Mouse (Mus musculus): ENCODE results near the gene Smco1.

GRCm38 (mm10) chr16:32282608-32283007, 11.3 kb downstream of the Smco1 start:
- TF ChIP-seq GATA1 (IDR thresholded peaks at IDR 0.05; ENCODE audit: borderline replicate concordance, low read length) (no peak), CTCF (IDR thresholded peaks at IDR 0.05; ENCODE audit: low read depth, low read length) (no peak), POLR2AphosphoS5 (IDR thresholded peaks at IDR 0.05; ENCODE audit: insufficient replicate concordance, low read depth, low read length) (no peak), TAL1 (conservative IDR thresholded peaks at IDR 0.05; ENCODE audit: low read depth, low read length) (no peak), GATA2 (IDR thresholded peaks at IDR 0.05; ENCODE audit: borderline replicate concordance, low read depth, low read length) (no peak)

Data from G1E (cell line).